Mouse (Mus musculus): ENCODE measurements around the gene Lrrc8b.

Lrrc8b gene

DNA sequence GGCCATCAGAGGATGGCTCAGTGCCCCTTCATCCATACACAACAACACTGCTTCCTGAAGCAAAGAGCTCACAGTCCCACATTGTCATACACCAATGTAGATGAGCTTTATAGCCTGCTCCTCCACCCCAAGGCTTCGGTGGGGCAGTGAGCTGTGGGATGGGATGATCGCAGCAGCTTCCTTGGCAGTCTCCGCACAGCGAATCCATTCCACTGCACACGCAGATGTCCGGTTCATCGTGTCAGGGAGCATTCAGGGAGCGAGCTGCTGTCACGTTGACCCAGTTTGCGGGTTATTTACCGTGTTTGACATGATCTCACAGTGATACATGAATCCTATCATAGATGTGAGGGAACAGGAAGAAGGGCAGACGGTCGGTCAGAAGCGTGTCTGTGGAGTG, 69.3 kb downstream of the Lrrc8b start:
- no peak for DNase-seq

- no peak for DNase-seq
Observed at GRCm38 (mm10) chr5:105490211-105490610, 74.6 kb downstream of the Lrrc8b start.

- no peak for DNase-seq
Observed at GRCm38 (mm10) chr5:105491389-105491788, 75.8 kb downstream of the Lrrc8b start.

DNA sequence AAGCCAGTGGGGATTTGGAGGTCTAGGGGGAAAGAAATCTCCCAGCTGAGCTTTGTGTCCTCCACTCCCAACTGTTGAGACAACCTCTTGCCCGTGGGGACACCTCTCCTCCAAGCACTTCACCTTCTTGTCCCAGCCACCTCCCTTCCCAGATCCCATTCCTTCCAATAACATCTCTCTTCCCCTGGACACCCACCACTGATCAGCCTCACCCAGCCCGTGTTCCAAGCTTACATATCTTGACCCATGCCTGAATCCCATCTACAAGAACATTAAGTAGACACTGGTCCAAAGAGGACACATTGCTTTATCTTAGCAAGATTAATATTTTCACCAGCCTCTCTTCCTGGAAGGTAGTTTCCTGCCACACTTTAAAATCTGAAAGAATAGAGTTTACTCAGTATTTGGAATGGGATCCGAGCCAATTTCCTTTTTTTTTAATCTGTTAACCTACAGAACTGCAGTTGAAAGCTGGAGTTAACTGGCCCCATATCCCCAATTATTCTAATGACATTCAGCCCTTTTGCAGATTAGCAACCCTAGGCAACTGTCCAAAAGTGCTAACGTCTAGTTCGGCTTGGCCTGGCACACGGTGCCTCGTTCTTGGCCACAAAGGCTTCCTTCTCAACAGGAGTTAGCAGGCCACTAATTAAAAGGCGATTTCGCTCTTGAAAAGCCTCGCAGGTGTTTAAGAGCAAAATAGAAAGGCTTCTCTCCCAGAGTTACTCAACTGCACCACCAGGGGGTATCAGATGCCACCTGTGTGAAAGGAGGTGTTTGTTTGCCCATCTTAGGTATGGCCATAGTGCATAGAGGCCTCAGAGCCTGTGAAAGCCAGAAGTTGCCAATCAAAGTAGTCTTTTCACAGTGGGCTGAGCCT, 77.0 kb downstream of the Lrrc8b start:
- DNase-seq: peak; percentile 55 to 57

DNA sequence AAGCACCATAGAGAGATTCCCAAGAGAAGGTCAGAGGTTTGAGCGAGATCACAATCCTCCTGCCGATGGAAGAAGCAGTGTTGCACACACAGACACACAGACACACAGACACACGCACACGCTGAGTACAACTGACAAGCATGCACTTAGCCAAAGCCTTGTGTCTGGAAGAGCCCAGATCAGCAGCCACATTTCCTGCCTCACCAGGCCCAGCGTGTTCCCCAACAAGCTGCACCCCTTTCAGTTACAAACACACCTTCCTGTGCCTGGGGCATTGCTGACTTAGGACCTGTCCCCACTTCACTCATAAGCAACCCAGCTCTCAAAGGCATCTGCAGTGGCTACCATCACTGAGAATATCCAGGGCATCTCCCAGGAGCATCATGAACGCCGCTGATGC, 77.8 kb downstream of the Lrrc8b start:
- no peak for DNase-seq

GRCm38 (mm10) chr5:105494246-105494917, 78.8 kb downstream of the Lrrc8b start:
- no peak for DNase-seq

DNA sequence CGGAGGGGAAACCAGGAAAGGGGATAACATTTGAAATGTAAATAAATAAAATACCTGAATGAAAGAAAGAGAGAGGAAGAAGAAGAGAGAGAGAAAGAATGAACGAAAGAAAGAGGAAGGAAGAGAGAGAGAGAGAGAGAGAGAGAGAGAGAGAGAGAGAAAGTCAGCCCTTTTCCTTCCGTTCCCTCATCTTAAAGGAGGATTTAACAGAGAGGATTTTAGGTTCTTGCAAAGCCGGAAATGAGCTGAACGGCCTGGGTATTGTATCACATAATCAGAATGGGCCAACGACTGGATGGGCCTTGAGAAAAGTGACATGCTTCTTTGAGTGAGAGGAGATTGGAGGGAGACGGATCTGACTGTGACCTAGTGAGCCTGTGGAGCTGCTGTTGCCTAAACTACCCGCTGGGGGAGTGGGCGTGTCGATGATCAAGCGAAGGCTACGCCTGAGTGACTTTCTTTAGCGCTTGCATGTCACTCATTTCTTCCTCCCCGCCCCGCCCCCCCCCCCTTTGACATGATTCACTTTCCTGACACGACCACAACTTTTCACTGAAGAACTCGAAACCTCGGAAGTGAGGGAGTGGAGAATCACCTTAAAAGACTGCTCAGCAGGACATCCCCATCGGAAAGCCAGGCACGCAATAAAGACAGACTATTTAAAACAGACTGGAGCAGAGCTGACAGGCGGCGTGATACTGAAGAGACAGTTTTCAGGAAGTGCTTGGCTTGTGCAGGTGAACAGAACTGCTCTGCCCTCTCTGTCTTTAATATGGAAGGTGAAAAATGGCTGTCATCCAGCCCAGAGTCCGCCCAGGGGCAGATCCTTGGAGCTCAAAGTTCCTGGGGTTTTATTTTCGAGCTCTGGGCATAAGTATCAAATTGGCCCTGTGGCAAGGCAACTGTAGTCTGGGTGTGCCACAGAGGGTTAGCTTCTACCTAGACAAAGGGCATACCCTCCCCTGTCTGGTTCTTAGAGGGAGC, 79.6 kb downstream of the Lrrc8b start:
- peak in 1 of 2 experiments; percentile 20 for DNase-seq

- no peak for DNase-seq
Observed at GRCm38 (mm10) chr5:105496133-105496532, 80.6 kb downstream of the Lrrc8b start.

DNA sequence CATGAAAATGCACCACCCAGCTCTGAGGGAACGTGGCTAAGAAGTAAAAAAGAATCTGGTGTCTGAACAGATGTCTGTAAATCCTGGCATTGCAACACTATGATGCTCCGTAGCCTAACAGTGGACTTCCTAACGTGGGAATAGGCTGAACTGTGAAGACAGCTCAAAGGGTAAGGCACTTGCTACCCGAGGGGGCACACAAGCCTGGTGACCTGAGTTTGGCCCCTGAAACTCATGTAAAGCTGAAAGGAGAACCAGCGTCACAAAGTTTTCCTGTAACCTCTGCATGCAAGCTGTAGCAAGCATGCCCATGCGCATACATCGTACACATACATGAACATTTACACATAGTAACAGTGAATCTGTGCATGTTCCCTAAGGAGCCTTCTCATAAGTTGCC, 81.0 kb downstream of the Lrrc8b start:
- DNase-seq: no peak

GRCm38 (mm10) chr5:105498429-105499000, 82.9 kb downstream of the Lrrc8b start:
- DNase-seq: no peak

DNA sequence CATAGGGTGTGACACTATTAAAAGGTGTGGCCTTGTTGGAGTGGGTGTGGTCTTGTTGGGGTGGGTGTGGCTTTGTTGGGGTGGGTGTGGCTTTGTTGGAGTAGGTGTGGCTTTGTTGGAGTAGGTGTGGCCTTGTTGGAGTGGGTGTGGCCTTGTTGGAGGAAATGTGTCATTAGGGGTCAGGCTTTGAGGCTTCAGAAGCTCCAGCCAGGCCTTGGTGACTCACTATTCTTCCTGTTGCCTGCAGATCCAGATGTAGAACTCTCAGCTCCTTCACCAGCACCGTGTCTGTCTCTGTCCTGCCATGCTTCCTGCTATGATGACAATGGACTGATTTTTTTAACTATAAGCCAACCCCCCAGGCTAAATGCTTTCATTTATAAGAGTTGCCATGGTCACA, 83.8 kb downstream of the Lrrc8b start:
- no peak for DNase-seq

- no peak for DNase-seq
Observed at GRCm38 (mm10) chr5:105500132-105501121, 84.9 kb downstream of the Lrrc8b start.

DNA sequence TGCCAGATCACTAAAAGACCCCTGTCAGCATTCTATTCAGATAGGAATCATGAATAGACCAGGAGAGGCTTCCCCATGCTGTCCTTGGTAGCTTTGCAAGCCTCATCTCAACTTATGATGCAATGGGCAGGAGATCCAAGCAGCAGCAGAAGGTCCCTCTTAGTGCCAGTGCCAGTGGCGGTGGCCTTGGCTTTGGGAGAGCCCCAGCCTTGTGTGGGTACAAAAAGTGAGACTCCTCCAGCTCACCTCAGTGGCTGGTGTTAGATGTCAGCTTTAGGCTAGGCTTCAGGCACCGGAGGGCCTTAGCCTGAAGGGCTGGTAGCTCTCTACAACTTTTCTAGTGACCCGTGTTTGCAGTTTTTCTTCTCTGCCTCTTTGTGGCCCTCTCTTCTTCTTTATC, 85.6 kb downstream of the Lrrc8b start:
- no peak for DNase-seq

GRCm38 (mm10) chr5:105508813-105509212, 93.2 kb downstream of the Lrrc8b start:
- DNase-seq: no peak

DNA sequence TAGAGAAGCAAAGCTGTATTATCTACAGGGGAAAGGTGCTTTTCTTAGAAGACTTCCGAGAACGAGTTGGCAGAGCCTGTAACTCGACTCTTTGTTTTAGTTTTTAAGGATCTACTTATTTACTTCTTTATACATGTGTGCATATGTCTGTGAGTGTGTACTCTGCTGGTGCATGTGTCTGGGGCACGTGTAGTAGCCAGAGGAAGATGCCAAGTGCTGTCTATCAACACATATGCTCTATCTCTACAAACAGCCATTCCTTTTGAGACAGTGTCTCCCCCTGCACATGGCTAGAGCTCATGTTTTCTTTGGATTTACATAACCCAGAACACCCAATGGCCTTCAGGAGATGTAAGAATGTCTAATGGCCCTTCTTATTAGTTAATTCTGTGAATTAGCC, 96.7 kb downstream of the Lrrc8b start:
- DNase-seq: no peak

DNA sequence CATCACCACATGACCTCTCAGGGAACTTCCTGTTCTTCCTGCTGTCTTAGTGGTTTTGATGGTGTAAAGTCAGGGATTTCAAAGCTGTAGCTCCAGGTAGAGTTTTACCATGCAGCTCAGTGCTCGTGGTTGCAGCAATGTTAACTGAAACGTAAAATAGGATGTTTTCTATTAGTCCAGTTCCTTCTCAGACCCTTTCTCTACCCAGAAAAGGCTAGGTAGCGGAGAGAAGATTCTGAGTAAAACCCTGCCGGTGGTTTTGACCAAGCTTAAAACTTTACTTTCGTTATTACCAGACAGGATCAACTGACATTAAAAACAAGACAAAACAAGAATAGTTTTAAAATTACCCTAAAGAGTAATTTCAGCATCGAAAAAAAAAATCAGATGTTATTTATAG, 100.0 kb downstream of the Lrrc8b start:
- DNase-seq: no peak

DNA sequence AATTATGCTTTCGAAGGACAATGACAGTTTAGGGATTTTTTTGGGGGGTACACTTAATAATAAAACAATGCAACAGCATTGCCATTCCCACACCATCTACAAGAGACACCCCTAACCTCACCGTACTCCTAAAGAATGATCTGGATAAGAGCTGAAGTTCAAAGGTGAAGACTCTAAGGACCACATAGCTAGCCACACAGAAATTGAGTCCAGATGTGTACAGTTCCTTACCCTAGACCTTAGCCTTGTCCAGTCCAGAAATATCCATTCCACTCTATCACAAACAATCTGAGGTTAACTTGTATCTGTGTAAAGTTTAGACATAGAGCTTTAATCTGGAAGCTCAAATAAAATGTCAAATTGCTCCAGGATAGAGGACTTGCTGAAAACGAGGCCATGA, 100.7 kb downstream of the Lrrc8b start:
- DNase-seq: no peak

DNA sequence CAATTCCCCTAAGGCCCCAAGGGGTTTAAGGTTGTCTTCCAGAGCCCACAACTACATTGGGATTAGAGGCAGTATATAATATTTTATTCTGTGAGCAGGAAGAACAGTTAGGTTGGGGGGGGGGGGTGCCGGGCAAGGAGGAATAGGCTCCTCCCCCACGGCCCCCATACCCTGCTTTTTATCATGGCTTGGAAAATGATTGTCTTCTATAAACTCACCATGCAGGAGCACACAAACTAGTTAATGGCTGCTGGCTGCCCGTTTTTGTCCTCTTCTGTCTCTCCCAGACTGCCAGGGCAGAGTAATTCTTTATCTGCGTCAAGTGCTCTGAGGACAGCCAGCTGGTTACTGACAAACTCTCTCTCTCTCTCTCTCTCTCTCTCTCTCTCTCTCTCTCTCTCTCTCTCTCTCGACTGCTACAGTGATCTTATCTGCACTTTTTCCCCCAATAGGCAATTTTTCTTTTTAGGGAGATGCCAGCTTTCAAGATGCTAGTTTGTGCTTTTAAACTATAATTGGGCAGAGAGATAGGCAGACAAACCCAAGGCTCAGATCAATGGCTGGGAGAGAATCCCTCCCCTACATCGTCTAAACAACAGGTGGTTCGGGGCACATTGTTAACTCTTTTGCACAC, 102.5 kb downstream of the Lrrc8b start:
- no peak for DNase-seq

GRCm38 (mm10) chr5:105518626-105519095, 103.1 kb downstream of the Lrrc8b start:
- DNase-seq: no peak

GRCm38 (mm10) chr5:105519096-105519975, 103.8 kb downstream of the Lrrc8b start, which contains the start of gene Lrrc8c:
Lrrc8c (plus strand) TSS chr5:105519388.
- DNase-seq: peak; percentile 54 to 71
